Mouse (Mus musculus): ENCODE data around the gene St3gal2. TPM values are rescaled to one million over a fixed set of nuclear protein-coding genes. Genes with fewer than 3 reads are reported as not detected.

Gene St3gal2
- polyA plus RNA-seq (2016; fragmentation: Nextera tagmentation; extraction: Ambion mirVana), result 24.3 and 25.4 TPM in 2 replicates

- peaks cover 28% of the 10 kb centered on the region for H3K4me1 ChIP-seq
- H3K36me3 ChIP-seq, result peaks cover 14% of the 10 kb centered on the region; the same call in 1 of the 2 replicates
- H3K9me3 ChIP-seq (replicated peaks), result no peaks in the 10 kb centered on the region
- peak within 1 kb of the TSS; percentile 97 for H3K27ac ChIP-seq (replicated peaks)
- 1% methylated on average over 27 of the region's 36 CpGs for WGBS
- DNase-seq (ENCODE audit: low spot score), result peak; percentile 95
- H3K27me3 ChIP-seq (ENCODE audit: low read depth, poor library complexity, severe bottlenecking), result no peaks in the 10 kb centered on the region
- peak within 1 kb of the TSS; percentile 88 for H3K4me3 ChIP-seq
Observed at GRCm38 (mm10) chr8:110919341-110920031, at the start of gene St3gal2. TSS of gene St3gal2 (plus strand) at chr8:110919922.

- no peaks in the 10 kb centered on the region for H3K9me3 ChIP-seq (replicated peaks)
- no peaks in the 10 kb centered on the region for H3K27me3 ChIP-seq (ENCODE audit: low read depth, poor library complexity, severe bottlenecking)
- H3K4me1 ChIP-seq, result no peaks in the 10 kb centered on the region
- 94% methylated on average over 2 of the region's 2 CpGs for WGBS
- peaks cover 100% of the 10 kb centered on the region for H3K36me3 ChIP-seq
- no peak for DNase-seq (ENCODE audit: low spot score)
- H3K27ac ChIP-seq (replicated peaks), result no peak overlapping the region
- H3K4me3 ChIP-seq, result no peak overlapping the region
Observed at GRCm38 (mm10) chr8:110870501-110870900, 49.2 kb upstream of the St3gal2 start.

GRCm38 (mm10) chr8:110877862-110878261 lies 41.9 kb upstream of the St3gal2 start:
- no peaks in the 10 kb centered on the region for H3K4me1 ChIP-seq
- DNase-seq (ENCODE audit: low spot score), result no peak
- H3K27ac ChIP-seq (replicated peaks), result no peak overlapping the region
- no peak overlapping the region for H3K4me3 ChIP-seq
- H3K27me3 ChIP-seq (ENCODE audit: low read depth, poor library complexity, severe bottlenecking), result no peaks in the 10 kb centered on the region
- peaks cover 100% of the 10 kb centered on the region for H3K36me3 ChIP-seq
- H3K9me3 ChIP-seq (replicated peaks), result no peaks in the 10 kb centered on the region
- 92% methylated on average over 4 of the region's 4 CpGs for WGBS

- H3K27me3 ChIP-seq (ENCODE audit: low read depth, poor library complexity, severe bottlenecking), result no peaks in the 10 kb centered on the region
- H3K4me3 ChIP-seq, result no peak overlapping the region
- no peaks in the 10 kb centered on the region for H3K4me1 ChIP-seq
- H3K9me3 ChIP-seq (replicated peaks), result no peaks in the 10 kb centered on the region
- H3K27ac ChIP-seq (replicated peaks), result no peak overlapping the region
- 97% methylated on average over 10 of the region's 10 CpGs for WGBS
- H3K36me3 ChIP-seq, result peaks cover 100% of the 10 kb centered on the region
- DNase-seq (ENCODE audit: low spot score), result no peak
Observed at GRCm38 (mm10) chr8:110881741-110882310, 37.9 kb upstream of the St3gal2 start.

- peaks cover 98% of the 10 kb centered on the region for H3K36me3 ChIP-seq
- no peaks in the 10 kb centered on the region for H3K4me1 ChIP-seq
- no peak overlapping the region for H3K27ac ChIP-seq (replicated peaks)
- DNase-seq (ENCODE audit: low spot score), result no peak
- H3K27me3 ChIP-seq (ENCODE audit: low read depth, poor library complexity, severe bottlenecking), result no peaks in the 10 kb centered on the region
- no peak overlapping the region for H3K4me3 ChIP-seq
- no peaks in the 10 kb centered on the region for H3K9me3 ChIP-seq (replicated peaks)
- WGBS, result 96% methylated on average over 18 of the region's 18 CpGs
Observed at GRCm38 (mm10) chr8:110883824-110884223, 35.9 kb upstream of the St3gal2 start.

GRCm38 (mm10) chr8:110886634-110887033 lies 33.1 kb upstream of the St3gal2 start:
- no peak overlapping the region for H3K27ac ChIP-seq (replicated peaks)
- H3K4me1 ChIP-seq, result peaks cover 4% of the 10 kb centered on the region
- 94% methylated on average over 3 of the region's 3 CpGs for WGBS
- no peak overlapping the region for H3K4me3 ChIP-seq
- H3K27me3 ChIP-seq (ENCODE audit: low read depth, poor library complexity, severe bottlenecking), result no peaks in the 10 kb centered on the region
- DNase-seq (ENCODE audit: low spot score), result no peak
- no peaks in the 10 kb centered on the region for H3K9me3 ChIP-seq (replicated peaks)
- H3K36me3 ChIP-seq, result peaks cover 93% of the 10 kb centered on the region

GRCm38 (mm10) chr8:110887551-110887950 lies 32.2 kb upstream of the St3gal2 start:
- no peaks in the 10 kb centered on the region for H3K27me3 ChIP-seq (ENCODE audit: low read depth, poor library complexity, severe bottlenecking)
- peaks cover 90% of the 10 kb centered on the region for H3K36me3 ChIP-seq
- H3K9me3 ChIP-seq (replicated peaks), result no peaks in the 10 kb centered on the region
- no peak overlapping the region for H3K4me3 ChIP-seq
- H3K4me1 ChIP-seq, result peaks cover 4% of the 10 kb centered on the region
- no peak for DNase-seq (ENCODE audit: low spot score)
- 95% methylated on average over 10 of the region's 10 CpGs for WGBS
- no peak overlapping the region for H3K27ac ChIP-seq (replicated peaks)

- H3K4me1 ChIP-seq, result peaks cover 4% of the 10 kb centered on the region
- no peak for DNase-seq (ENCODE audit: low spot score)
- H3K27me3 ChIP-seq (ENCODE audit: low read depth, poor library complexity, severe bottlenecking), result no peaks in the 10 kb centered on the region
- WGBS, result 96% methylated on average over 8 of the region's 8 CpGs
- H3K27ac ChIP-seq (replicated peaks), result no peak overlapping the region
- no peak overlapping the region for H3K4me3 ChIP-seq
- peaks cover 90% of the 10 kb centered on the region for H3K36me3 ChIP-seq
- no peaks in the 10 kb centered on the region for H3K9me3 ChIP-seq (replicated peaks)
Observed at GRCm38 (mm10) chr8:110888441-110888840, 31.3 kb upstream of the St3gal2 start.

GRCm38 (mm10) chr8:110888860-110889259 lies 30.9 kb upstream of the St3gal2 start:
- H3K9me3 ChIP-seq (replicated peaks), result no peaks in the 10 kb centered on the region
- 93% methylated on average over 16 of the region's 16 CpGs for WGBS
- H3K4me3 ChIP-seq, result no peak overlapping the region
- no peak overlapping the region; the same call in 1 of the 2 replicates for H3K27ac ChIP-seq (replicated peaks)
- peaks cover 4% of the 10 kb centered on the region for H3K4me1 ChIP-seq
- H3K27me3 ChIP-seq (ENCODE audit: low read depth, poor library complexity, severe bottlenecking), result no peaks in the 10 kb centered on the region
- no peak for DNase-seq (ENCODE audit: low spot score)
- H3K36me3 ChIP-seq, result peaks cover 89% of the 10 kb centered on the region

GRCm38 (mm10) chr8:110889904-110890470 lies 29.7 kb upstream of the St3gal2 start:
- Histone ChIP-seq H3K36me3 (peaks cover 89% of the 10 kb centered on the region), H3K27ac (replicated peaks) (no peak overlapping the region), H3K4me3 (no peak overlapping the region), H3K27me3 (ENCODE audit: low read depth, poor library complexity, severe bottlenecking) (no peaks in the 10 kb centered on the region), H3K4me1 (peaks cover 4% of the 10 kb centered on the region), H3K9me3 (replicated peaks) (no peaks in the 10 kb centered on the region)
- DNase-seq (ENCODE audit: low spot score), result no peak
- WGBS, result 80% methylated on average over 12 of the region's 12 CpGs

GRCm38 (mm10) chr8:110892040-110892439 lies 27.7 kb upstream of the St3gal2 start:
- WGBS, result 85% methylated on average over 7 of the region's 7 CpGs
- no peak overlapping the region for H3K4me3 ChIP-seq

GRCm38 (mm10) chr8:110892913-110893312 lies 26.8 kb upstream of the St3gal2 start:
- H3K36me3 ChIP-seq, result peaks cover 69% of the 10 kb centered on the region
- DNase-seq (ENCODE audit: low spot score), result no peak
- no peaks in the 10 kb centered on the region for H3K27me3 ChIP-seq (ENCODE audit: low read depth, poor library complexity, severe bottlenecking)
- H3K9me3 ChIP-seq (replicated peaks), result no peaks in the 10 kb centered on the region
- 99% methylated on average over 2 of the region's 2 CpGs for WGBS
- no peak overlapping the region for H3K27ac ChIP-seq (replicated peaks)
- no peak overlapping the region for H3K4me3 ChIP-seq
- peaks cover 4% of the 10 kb centered on the region for H3K4me1 ChIP-seq

More at GRCm38 (mm10) chr8:110892040-110892439, 27.7 kb upstream of the St3gal2 start:
- Histone ChIP-seq H3K4me1 (peaks cover 4% of the 10 kb centered on the region), H3K36me3 (peaks cover 75% of the 10 kb centered on the region), H3K27me3 (ENCODE audit: low read depth, poor library complexity, severe bottlenecking) (no peaks in the 10 kb centered on the region), H3K27ac (replicated peaks) (no peak overlapping the region), H3K9me3 (replicated peaks) (no peaks in the 10 kb centered on the region)
- no peak for DNase-seq (ENCODE audit: low spot score)

GRCm38 (mm10) chr8:110894851-110895250 lies 24.9 kb upstream of the St3gal2 start:
- Histone ChIP-seq H3K36me3 (peaks cover 67% of the 10 kb centered on the region), H3K9me3 (replicated peaks) (no peaks in the 10 kb centered on the region), H3K27me3 (ENCODE audit: low read depth, poor library complexity, severe bottlenecking) (no peaks in the 10 kb centered on the region), H3K4me3 (no peak overlapping the region), H3K27ac (replicated peaks) (no peak overlapping the region), H3K4me1 (peaks cover 4% of the 10 kb centered on the region)
- 85% methylated on average over 10 of the region's 10 CpGs for WGBS
- no peak for DNase-seq (ENCODE audit: low spot score)
